Mouse (Mus musculus): ENCODE data around the gene Kif24.

DNA sequence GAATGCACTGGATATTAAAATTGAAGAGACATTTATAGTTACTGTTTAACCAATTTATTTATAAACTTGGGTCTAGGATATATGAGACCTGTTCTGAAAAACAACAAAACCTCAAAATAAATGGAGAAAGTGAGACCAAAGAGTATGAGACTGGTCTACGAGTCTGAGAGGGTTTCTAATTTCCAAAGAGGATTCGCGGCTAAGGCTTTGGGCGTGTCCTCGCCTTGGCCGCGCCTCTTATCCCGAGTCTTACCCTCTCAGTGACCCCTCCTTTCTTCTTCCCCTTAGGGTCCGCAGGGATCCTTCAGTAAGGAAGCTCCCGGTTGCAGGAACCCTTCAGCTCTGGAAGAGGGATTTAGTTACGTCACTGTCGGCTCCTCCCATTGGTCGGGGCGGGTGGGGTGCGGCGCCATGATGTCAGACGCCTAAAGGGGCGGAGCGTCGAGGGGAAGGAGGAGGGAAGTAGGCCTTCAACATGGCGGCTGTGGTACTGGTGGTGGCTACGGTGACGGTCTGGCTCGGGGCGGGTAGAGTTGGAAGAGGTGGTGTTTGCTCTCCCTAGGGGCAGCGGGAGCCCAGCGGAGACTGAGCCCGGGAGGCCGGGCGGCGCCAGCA, 116.0 kb downstream of the Kif24 start, which contains the start of gene Ubap1:
- TF ChIP-seq FLI1 (IDR thresholded peaks at IDR 0.05; ENCODE audit: low read length) = no peak
- no peak for TF ChIP-seq GATA1 (IDR thresholded peaks at IDR 0.05; ENCODE audit: borderline replicate concordance, low read length)
